Mouse (Mus musculus): Measurements from ENCODE around the gene Pla1a. TPM values are rescaled to one million over a fixed set of nuclear protein-coding genes. Genes with fewer than 3 reads are reported as not detected.

The Pla1a gene
- polyA plus RNA-seq, 1 experiment from 2014 or later = 0.37 TPM

DNA sequence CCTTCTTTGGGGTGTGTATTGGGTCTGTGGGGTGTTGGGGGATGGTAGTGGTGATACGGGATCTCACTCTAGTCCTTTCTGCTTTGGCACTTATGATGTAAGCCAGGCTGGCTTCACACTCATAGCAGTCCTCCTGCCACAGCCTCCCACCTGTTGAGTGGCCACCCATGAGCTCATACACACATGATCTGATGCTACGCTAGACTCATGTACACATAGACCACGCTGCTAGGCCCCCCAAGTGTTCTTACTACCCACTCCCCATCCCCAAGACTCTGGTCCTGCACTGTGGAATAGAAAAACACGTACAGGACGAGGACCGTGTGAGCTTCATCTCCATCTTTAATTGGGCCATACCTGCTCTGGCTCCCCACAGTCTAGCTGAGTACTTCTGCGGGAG lies 63.9 kb downstream of the Pla1a start:
- Histone ChIP-seq H3K4me2 (replicated peaks) (no peak overlapping the region), H3K9me3 (replicated peaks) (no peaks in the 10 kb centered on the region), H3K27me3 (no peaks in the 10 kb centered on the region), H3K27ac (no peak overlapping the region), H3K9ac (no peak overlapping the region), H3K4me1 (no peaks in the 10 kb centered on the region), H3K4me3 (no peak overlapping the region), H3K36me3 (no peaks in the 10 kb centered on the region)
- WGBS = 90% methylated on average over 7 of the region's 7 CpGs
- ATAC-seq (ENCODE audit: low FRiP score) = no peak

DNA sequence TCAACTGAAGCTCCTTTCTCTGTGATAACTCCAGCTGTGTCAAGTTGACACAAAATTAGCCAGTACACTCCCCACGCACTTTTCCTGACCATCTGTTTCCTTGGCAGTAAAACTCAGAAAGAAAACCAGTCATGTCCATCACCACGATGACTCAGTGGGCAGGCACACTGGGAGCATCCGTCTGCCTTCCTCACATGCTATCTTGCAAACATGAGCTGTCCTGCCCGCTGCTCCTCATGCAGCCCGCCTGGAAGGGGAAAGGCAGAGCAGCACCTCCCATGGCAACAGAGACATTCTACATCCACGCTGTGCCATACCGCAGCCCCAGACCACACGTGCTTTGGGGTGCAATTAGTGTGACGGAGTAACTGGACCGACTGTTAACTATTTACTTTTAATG lies 64.6 kb downstream of the Pla1a start:
- Histone ChIP-seq H3K27me3 (no peaks in the 10 kb centered on the region), H3K36me3 (no peaks in the 10 kb centered on the region), H3K9ac (no peak overlapping the region), H3K27ac (no peak overlapping the region), H3K4me1 (no peaks in the 10 kb centered on the region), H3K9me3 (replicated peaks) (no peaks in the 10 kb centered on the region), H3K4me3 (no peak overlapping the region), H3K4me2 (replicated peaks) (no peak overlapping the region)
- no peak for ATAC-seq (ENCODE audit: low FRiP score)
- 68% methylated on average over 10 of the region's 10 CpGs for WGBS

DNA sequence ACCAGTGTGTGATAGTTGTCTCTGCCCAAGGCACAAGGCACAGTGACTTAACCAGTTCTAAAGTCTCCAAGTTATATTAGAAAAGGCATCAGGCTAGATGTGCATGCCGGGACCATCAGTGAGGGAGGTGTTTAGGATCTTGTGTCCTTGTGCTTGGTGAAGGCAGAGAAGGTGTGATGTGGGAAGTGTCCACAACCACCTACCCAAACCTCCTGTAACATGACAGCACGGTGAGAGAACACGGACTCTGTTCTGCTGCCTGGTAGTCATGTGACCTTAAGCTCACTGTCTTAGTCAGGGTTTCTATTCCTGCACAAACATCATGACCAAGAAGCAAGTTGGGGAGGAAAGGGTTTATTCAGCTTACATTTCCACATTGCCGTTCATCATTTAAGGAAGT lies 66.7 kb downstream of the Pla1a start:
- peaks cover 3% of the 10 kb centered on the region; the same call in 1 of the 2 replicates for H3K4me1 ChIP-seq
- no peaks in the 10 kb centered on the region for H3K9me3 ChIP-seq (replicated peaks)
- H3K4me2 ChIP-seq (replicated peaks) = no peak overlapping the region
- 87% methylated on average over 4 of the region's 4 CpGs for WGBS
- no peak for ATAC-seq (ENCODE audit: low FRiP score)
- H3K27ac ChIP-seq = no peak overlapping the region
- no peaks in the 10 kb centered on the region for H3K36me3 ChIP-seq
- H3K9ac ChIP-seq = no peak overlapping the region
- H3K27me3 ChIP-seq = 0 out of 2 replicates have a peak, but pooled peaks cover 2% of the 10 kb centered on the region
- no peak overlapping the region for H3K4me3 ChIP-seq

DNA sequence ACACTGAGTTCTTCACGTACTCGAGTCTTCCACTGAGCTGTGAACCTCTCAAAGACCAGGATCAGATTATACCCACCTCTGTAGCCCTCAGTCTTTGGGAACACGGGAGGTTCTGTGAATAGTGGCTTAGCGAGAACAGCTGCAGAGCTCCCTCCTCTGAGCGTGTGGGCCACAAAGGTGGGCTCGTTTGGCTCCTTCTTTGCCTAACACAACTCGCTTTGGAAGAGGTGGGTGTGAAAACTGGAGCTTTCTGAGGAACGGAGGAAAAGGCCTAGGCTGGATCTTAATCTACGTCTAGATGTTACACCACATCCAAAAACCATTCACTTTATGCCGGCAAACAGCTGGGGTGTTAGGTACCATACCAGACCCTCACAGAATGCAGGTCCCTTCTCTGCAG lies 67.6 kb downstream of the Pla1a start:
- no peak for ATAC-seq (ENCODE audit: low FRiP score)
- Histone ChIP-seq H3K9me3 (replicated peaks) (no peaks in the 10 kb centered on the region), H3K4me3 (no peak overlapping the region), H3K9ac (no peak overlapping the region), H3K4me2 (replicated peaks) (no peak overlapping the region), H3K27me3 (0 out of 2 replicates have a peak, but pooled peaks cover 2% of the 10 kb centered on the region), H3K27ac (no peak overlapping the region), H3K36me3 (no peaks in the 10 kb centered on the region), H3K4me1 (peaks cover 4% of the 10 kb centered on the region; the same call in 1 of the 2 replicates)
- WGBS = 84% methylated on average over 10 of the region's 10 CpGs

DNA sequence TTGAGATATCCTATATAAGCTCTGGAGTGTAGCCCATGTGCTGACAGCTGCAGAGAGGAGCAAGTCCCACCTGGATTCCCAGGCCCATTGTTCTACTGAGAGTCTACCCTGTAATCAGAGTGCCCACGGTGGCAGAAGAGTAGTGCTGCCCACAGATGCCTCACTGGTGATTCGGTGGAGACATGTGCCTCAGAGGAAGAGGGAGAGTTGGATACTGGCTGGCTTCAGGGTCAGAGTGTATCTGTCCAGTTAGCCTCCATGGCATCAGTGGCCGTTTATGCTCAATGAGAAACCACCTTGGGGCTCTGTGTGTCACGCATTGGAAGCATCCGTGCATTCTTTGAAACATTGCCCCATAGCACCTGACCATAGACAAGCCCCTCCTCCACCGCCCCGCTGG lies 69.3 kb downstream of the Pla1a start:
- no peaks in the 10 kb centered on the region for H3K36me3 ChIP-seq
- H3K27ac ChIP-seq = no peak overlapping the region
- peaks cover 7% of the 10 kb centered on the region; the same call in 1 of the 2 replicates for H3K4me1 ChIP-seq
- H3K4me3 ChIP-seq = no peak overlapping the region
- H3K4me2 ChIP-seq (replicated peaks) = no peak overlapping the region
- H3K9ac ChIP-seq = no peak overlapping the region
- 0 out of 2 replicates have a peak, but pooled peaks cover 2% of the 10 kb centered on the region for H3K27me3 ChIP-seq
- H3K9me3 ChIP-seq (replicated peaks) = no peaks in the 10 kb centered on the region
- ATAC-seq (ENCODE audit: low FRiP score) = no peak
- WGBS = 91% methylated on average over 7 of the region's 7 CpGs

DNA sequence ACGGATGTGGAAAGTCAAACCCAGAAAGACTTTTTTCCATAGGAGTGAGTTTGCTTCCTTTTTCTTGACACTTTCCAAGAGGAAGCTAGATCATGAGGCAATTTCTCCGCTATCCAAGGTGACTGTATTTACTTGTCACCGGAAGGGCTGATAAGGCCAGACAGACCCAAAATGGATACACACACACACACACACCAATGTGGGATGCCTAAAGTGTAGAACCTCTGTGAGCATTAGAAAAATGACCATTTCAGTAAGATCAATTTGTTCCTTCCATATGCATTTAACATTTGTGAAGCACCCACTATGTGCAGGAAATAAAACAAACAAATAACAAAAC lies 69.7 kb downstream of the Pla1a start:
- 81% methylated on average over 3 of the region's 3 CpGs for WGBS
- Histone ChIP-seq H3K4me3 (no peak overlapping the region), H3K4me1 (peaks cover 7% of the 10 kb centered on the region; the same call in 1 of the 2 replicates), H3K27ac (no peak overlapping the region), H3K27me3 (0 out of 2 replicates have a peak, but pooled peaks cover 2% of the 10 kb centered on the region), H3K9ac (no peak overlapping the region), H3K36me3 (no peaks in the 10 kb centered on the region), H3K9me3 (replicated peaks) (no peaks in the 10 kb centered on the region), H3K4me2 (replicated peaks) (no peak overlapping the region)
- no peak for ATAC-seq (ENCODE audit: low FRiP score)

DNA sequence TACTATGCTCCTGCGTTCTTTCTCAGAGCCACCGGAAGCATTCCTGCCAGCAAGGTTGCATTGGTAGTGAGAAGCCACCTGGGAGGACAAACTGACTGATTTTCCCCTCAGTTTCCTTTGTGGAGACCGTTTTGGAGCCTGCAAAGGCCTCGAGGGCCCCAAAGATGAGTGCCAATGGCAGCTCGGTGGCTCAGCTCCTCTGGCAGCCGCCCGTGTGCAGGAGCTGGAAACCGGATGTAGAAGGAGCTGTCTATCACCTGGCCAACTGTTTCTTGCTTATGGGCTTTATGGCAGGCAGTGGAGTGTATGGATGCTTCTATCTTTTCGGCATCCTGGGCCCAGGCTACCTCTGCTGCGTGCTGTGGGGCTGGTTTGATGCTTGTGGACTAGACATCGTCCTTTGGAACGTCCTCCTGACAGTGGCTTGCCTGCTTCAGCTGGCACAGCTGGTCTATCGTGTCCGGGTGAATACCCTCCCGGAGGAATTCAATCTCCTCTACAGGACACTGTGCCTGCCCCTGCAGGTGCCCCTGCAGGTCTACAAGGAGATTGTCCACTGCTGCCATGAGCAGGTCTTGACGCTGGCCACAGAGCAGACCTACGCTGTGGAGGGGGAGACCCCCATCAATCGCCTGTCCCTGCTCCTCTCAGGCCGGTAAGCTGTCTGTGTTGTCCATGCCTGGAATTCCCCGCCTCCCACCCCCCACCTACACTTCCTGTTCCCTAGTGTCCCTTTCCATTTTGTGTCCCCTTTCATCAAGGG lies 70.3 kb downstream of the Pla1a start:
- H3K27ac ChIP-seq = no peak overlapping the region
- no peak for ATAC-seq (ENCODE audit: low FRiP score)
- no peak overlapping the region for H3K4me2 ChIP-seq (replicated peaks)
- no peak overlapping the region for H3K9ac ChIP-seq
- 0 out of 2 replicates have a peak, but pooled peaks cover 2% of the 10 kb centered on the region for H3K27me3 ChIP-seq
- peaks cover 7% of the 10 kb centered on the region; the same call in 1 of the 2 replicates for H3K4me1 ChIP-seq
- H3K36me3 ChIP-seq = no peaks in the 10 kb centered on the region
- no peaks in the 10 kb centered on the region for H3K9me3 ChIP-seq (replicated peaks)
- WGBS = 79% methylated on average over 20 of the region's 20 CpGs
- H3K4me3 ChIP-seq = no peak overlapping the region

DNA sequence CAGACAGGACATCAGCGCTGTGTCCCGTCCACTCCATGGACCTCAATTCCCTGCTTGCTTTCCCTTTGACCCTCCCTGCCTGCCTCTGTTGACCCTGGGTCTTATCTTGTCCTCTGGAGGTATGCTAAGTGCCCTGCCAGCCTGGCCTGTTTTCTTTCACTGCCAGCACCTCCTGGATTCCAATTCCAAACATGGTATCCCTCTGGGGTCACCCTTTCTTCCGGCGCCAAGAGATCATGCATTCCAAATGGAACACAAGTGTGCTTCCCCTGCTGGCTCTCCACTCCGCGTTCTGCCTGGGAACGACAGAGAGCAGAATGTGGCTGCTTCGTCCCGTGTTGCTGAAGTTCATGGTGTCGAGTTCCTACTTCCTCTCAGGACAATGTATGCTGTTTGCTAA lies 71.0 kb downstream of the Pla1a start, which contains the start of gene Popdc2:
Gene Popdc2 (plus strand): TSS at position 277 of the 400 bp plus-strand sequence.
- Histone ChIP-seq H3K9ac (no peak within 1 kb of the TSS), H3K27ac (no peak within 1 kb of the TSS), H3K27me3 (0 out of 2 replicates have a peak, but pooled peaks cover 2% of the 10 kb centered on the region), H3K4me2 (replicated peaks) (no peak within 1 kb of the TSS), H3K4me3 (no peak within 1 kb of the TSS), H3K36me3 (no peaks in the 10 kb centered on the region; the same call in 1 of the 2 replicates), H3K9me3 (replicated peaks) (no peaks in the 10 kb centered on the region), H3K4me1 (peaks cover 7% of the 10 kb centered on the region; the same call in 1 of the 2 replicates)
- ATAC-seq (ENCODE audit: low FRiP score) = no peak
- WGBS = 65% methylated on average over 10 of the region's 10 CpGs

DNA sequence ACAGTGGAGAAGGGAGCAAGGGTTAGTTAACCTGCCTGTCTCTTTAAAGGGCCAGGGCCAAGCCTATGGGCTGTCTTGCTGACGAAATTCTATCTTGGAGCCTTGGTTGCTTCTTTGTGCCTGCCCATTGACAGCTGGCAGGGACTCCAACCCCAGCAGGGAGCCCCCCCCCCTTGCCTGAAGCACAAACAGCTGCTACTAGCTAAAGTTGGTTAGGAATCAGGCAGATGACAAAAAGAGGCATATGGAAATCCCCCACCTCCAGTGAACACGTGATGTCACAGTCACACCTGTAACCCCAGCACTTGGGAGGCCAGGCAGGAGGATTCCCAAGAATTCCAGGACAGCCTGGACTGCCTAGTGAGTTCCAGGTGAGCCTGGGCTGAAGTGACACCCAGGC lies 72.6 kb downstream of the Pla1a start:
- Histone ChIP-seq H3K4me1 (peaks cover 7% of the 10 kb centered on the region; the same call in 1 of the 2 replicates), H3K27me3 (0 out of 2 replicates have a peak, but pooled peaks cover 2% of the 10 kb centered on the region), H3K27ac (no peak overlapping the region), H3K4me2 (replicated peaks) (no peak overlapping the region), H3K4me3 (no peak overlapping the region), H3K9me3 (replicated peaks) (no peaks in the 10 kb centered on the region), H3K36me3 (no peaks in the 10 kb centered on the region; the same call in 1 of the 2 replicates), H3K9ac (no peak overlapping the region)
- no peak for ATAC-seq (ENCODE audit: low FRiP score)
- WGBS = 12% methylated on average over 2 of the region's 2 CpGs

DNA sequence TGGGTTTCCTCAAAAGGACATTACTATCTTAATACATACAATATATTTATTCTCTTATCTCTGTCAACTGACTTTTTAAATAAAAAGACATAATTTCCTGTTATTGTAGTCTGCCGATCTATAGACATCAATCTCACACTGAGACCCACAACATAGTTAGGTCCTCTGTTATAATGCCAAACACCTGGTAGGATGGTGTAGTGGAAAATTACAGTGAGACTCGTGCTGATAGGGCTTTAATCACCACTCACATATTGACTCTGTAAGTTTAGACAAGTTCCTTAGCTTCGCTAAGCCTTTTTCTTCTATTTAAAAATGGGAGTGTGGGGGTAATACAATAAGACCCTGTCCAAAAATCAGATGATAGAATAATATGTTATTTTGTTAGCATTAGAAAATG lies 73.1 kb downstream of the Pla1a start:
- no peaks in the 10 kb centered on the region for H3K9me3 ChIP-seq (replicated peaks)
- no peak overlapping the region for H3K4me3 ChIP-seq
- H3K4me2 ChIP-seq (replicated peaks) = no peak overlapping the region
- no peak overlapping the region for H3K9ac ChIP-seq
- no peak overlapping the region for H3K27ac ChIP-seq
- H3K4me1 ChIP-seq = peaks cover 7% of the 10 kb centered on the region; the same call in 1 of the 2 replicates
- no peak for ATAC-seq (ENCODE audit: low FRiP score)
- no peaks in the 10 kb centered on the region; the same call in 1 of the 2 replicates for H3K36me3 ChIP-seq
- H3K27me3 ChIP-seq = 0 out of 2 replicates have a peak, but pooled peaks cover 2% of the 10 kb centered on the region
- WGBS = 69% methylated on average over 3 of the region's 3 CpGs

DNA sequence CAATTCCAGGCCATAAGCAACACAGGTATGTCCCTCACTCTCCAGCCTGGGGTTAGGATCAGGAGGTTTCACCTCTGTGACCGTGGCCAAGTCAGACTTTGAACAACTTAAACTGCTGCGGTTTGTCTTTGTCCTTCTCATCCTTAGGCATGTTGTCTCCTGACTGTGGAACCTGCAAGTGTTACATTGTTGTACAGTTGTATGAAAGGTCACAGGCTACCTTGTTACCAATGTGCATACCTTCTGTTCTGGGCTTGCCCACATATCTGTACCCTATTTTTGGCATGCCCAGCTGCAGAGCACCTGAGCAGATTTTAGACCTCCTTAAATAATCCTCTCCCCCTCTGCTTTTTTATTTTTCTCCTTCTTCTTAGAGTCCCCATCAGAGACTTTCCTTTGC lies 73.7 kb downstream of the Pla1a start:
- Histone ChIP-seq H3K9me3 (replicated peaks) (no peaks in the 10 kb centered on the region), H3K27ac (no peak overlapping the region), H3K36me3 (no peaks in the 10 kb centered on the region; the same call in 1 of the 2 replicates), H3K4me2 (replicated peaks) (no peak overlapping the region), H3K4me3 (no peak overlapping the region), H3K9ac (no peak overlapping the region), H3K27me3 (0 out of 2 replicates have a peak, but pooled peaks cover 2% of the 10 kb centered on the region), H3K4me1 (peaks cover 7% of the 10 kb centered on the region; the same call in 1 of the 2 replicates)
- no peak for ATAC-seq (ENCODE audit: low FRiP score)
- 93% methylated on average over 2 of the region's 2 CpGs for WGBS

DNA sequence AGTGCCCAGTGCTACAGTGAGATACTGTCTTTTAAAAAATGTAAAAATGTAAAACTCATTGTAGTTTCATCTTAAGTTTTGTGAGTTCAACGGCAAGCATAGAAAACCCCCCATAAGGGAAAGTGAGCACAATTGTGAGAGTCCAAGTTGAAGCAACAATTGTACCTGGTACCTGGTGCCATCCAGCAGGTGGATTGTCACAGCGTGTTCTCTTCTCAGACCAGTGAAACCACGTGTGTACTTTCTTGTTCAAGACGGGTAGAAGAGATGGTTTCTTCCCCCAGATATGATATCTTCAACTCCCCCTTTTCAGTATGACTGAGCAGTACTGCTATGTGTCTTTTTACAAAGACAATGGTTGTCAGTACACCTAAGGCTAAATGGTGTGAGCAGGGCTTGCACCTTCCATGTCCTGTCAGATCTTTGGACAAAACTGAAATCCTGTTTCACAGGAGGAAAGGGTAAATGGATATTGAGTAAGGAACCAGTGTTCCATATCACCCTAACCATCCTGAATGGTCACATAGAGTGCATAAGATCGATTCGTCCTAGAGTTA lies 74.6 kb downstream of the Pla1a start:
- no peaks in the 10 kb centered on the region for H3K9me3 ChIP-seq (replicated peaks)
- no peak overlapping the region for H3K4me3 ChIP-seq
- no peak overlapping the region for H3K9ac ChIP-seq
- H3K27ac ChIP-seq = no peak overlapping the region
- peaks cover 8% of the 10 kb centered on the region; the same call in 1 of the 2 replicates for H3K36me3 ChIP-seq
- H3K27me3 ChIP-seq = 0 out of 2 replicates have a peak, but pooled peaks cover 2% of the 10 kb centered on the region
- ATAC-seq (ENCODE audit: low FRiP score) = no peak
- WGBS = 90% methylated on average over 6 of the region's 6 CpGs
- H3K4me2 ChIP-seq (replicated peaks) = no peak overlapping the region
- H3K4me1 ChIP-seq = peaks cover 7% of the 10 kb centered on the region; the same call in 1 of the 2 replicates
